Mouse (Mus musculus): ENCODE measurements around the gene Dusp13.

DNA sequence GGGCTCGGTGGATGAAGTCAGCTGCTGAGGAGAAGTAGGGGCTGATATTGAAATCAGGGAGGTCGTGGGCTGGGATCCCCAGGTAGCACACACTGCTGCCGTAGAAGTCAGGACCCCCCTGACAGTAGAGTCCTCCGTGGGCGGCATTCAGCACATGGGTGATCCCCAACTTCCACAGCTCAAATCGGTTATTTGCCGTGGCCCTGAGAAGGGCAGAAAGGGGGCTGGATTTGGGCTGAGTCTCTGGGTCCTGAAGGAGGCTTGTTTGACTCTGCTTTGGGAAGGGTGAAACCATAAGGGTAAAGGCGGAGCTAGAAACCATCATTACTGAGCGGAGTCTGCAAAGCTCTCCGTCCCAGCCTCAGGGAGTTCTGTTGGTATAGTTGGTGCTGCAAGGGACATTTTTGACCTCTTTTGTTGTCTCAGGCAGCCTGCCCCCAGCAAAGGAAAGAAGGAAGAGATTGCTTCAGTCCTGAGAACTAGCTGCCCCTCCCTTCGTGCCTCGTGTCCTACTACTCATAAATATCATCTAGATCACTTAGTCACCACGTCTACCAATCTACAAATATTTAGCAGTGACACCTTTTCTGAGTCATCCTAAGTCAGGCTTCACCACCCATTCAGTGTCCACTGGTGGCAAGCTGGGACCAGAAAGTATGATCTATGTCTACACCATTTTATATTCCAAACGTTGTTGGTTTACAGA, 3.4 kb downstream of the Dusp13 start:
- TF ChIP-seq POLR2A (IDR thresholded peaks at IDR 0.05; ENCODE audit: borderline replicate concordance, extremely low read depth, insufficient read depth, insufficient read length, poor library complexity, severe bottlenecking) (no peak), CTCF (IDR thresholded peaks at IDR 0.05; ENCODE audit: borderline replicate concordance, extremely low read depth, insufficient read depth, insufficient read length) (no peak)

All from brain, embryonic 14.5 days (tissue).